Mouse (Mus musculus): ENCODE data around the gene Mindy1.

The Mindy1 gene

DNA sequence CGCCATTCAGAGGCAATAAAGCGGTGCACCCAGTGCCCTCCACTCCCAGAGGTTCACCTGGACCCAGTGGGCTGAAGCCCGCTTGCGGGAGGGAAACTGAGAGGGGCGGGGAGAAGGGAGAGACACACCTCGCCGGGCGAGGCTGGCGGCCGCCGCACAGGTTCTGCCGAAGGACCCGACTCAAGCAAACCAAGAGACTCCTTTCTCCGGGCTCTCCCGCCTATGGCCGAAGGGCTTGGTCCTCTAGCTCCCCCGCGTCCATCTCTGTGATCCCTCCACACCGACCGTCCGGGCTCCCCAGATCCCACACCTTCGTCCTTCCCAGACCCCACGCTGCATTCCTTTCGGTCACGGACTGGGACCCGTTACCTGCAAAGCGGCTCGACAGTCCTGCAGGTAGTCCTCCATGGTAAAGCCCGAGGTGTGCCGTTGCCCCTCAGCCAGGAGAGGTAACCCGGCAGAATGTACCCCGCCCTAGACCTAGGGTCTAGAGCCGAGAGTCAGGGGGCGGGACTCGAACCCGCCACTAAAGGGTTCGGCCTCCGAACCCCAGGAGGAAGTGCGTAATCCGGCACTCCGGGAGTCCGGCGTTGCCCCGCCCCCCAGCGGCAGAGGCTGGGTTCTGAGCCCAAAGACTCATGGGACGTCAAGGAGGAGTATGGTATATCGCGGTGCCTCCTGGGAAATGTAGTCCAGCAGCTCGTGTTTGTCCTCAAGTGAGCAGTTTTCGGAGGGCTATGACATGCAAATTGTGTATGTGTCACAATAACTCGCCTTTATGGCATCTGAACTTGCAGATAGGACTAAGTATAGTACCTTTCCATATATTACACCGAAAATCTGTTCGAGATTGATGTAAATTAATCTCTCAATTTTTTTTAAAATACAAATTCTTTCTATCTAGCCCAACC, at the start of gene Mindy1, which contains the start of gene Prune1:
Gene Mindy1 (plus strand): TSS at position 130 of the 911 bp plus-strand sequence.
Gene Prune1 (minus strand): TSS at position 861 of the 911 bp plus-strand sequence.
- no peak for DNase-seq (ENCODE audit: extremely low read depth, low read depth, low spot score)

DNA sequence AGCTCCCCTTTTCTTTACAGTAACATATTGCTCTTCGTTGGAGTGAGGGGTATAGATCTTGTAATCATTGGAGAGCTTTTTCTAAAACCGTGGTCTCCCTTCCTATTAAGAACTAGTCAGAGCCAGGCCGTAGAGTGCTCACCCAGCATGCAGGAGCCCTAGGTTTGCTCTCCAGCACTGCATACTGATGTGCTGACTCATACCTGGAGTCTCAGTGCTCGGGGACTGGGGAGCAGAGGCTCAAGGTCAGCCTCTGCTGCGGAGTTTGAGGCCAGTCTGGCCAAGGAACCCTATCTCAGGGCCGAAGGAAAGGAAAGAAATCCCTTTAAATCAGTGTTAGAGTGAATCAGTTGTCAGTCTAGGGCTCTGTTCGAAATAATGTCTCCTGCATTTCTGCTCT, 48.4 kb upstream of the Mindy1 start:
- no peak for DNase-seq (ENCODE audit: extremely low read depth, low read depth, low spot score)

DNA sequence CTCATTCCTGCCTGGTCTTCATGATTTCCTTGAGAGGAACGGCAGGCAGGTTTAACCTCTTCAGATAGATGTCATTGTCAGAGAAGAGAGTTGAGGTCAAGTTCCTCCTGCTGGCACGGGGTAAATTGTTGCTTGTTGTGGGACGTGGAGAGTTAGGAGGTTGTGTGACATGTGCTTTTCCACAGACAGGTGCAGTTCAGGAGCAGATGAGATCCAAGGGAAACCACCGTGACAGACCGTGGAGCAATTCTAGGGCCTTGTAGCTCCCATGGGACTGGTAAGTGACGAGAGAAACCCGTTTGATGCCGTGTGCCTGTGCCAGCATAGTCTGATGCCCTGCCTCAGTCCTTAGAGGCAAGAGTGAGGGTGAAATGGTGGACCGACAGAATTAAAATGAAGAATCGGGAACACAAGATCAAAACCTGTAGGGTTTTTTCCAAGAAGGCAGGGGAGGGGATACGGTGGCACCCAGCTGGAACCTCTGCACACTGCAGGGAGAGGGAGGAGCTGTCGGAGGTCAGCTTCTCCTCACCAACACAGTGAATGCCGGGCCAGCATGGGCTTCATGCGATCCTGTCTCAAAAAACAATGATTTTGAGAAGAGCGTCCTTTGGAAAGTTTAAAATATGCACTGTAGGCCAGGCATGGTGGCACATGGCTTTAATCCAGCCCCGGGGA, 47.7 kb upstream of the Mindy1 start:
- no peak for DNase-seq (ENCODE audit: extremely low read depth, low read depth, low spot score)

DNA sequence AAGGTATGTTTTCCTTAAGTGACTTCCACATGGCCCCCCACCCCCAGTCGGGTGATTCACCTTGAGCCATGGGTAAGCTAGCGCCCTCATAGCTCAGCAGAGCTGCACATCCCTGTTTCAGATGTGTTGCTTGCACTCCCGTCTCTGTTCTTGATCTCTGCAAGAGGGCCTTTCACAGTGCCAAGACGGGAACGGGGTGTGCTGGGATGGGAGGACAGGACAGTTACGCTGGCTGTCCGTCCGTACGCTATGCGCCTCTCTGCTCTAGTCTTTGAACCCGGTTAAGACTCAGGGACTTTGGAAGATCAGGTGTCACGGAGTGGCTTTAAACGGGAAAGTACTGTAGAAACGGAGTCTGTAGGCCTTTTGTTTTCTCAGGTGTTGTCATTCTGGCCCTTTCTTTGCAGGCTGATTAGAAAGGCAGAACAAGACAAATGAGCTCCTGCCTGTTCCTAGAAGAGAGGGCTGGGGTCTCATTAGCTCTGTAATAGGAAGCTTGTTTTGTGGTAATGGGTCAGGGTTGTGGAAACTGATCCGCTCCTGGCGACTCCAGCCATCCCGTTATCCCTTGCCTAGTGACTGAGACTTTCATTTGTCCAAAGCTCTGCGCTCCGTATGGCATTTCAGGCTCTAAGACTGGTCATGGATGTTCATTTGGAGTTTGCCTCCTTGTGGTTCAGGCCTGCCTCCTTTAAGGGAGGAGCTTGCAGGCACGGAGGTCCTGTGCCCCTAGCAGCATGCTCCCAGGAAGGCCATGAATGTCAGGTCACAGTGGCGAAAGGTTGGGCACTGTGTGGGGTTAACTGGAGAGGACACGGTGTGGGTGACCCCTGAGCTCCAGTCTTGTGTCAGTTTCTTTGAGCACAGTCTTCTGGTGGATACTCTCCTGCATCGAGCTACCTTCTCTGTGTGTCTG, 45.5 kb upstream of the Mindy1 start:
- DNase-seq (ENCODE audit: extremely low read depth, low read depth, low spot score), result no peak

DNA sequence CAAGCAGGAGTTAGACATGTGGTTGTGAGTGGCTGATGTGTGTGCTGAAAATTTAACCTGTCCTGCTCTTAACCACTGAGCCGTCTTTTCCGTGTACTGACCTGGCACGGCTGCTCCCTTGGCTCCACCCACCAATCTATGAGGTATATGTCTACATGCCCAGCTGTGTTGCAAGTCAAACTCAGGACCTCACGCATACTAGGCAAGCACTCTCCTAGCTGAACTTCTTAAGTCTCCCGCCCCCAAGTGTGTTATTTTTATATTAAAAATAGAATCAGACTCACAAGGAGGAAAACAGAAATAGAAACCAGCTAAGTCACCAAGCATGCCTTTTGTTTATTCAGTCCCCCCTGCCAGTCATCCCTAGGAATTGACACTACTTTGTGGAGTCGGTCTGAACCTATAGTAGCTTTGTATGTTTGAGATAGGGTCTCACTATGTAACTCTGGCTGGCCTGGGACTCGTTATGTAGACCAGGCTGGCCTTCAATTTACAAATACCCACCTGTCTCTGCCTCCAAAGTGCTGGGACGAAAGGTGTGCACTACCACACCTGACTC, 43.5 kb upstream of the Mindy1 start:
- DNase-seq (ENCODE audit: extremely low read depth, low read depth, low spot score), result no peak

DNA sequence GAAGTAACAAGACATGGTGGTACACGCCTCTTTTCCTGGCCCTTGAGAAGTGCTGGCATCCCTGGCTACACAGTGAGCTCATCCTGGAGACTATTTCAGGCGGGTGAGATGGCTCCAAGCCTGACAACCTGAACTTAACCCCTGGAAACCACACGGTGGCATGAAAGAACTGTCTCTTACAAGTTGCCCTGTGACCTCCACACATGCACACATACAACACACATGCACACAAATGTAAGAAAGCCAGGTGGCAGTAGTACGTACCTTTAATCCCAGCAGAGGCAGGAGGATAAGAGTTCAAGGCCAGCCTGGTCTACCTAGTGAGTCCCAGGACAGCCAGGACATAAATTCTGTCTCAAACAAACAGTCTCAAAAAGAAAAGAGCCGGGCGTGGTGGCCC, 42.1 kb upstream of the Mindy1 start:
- no peak for DNase-seq (ENCODE audit: extremely low read depth, low read depth, low spot score)

DNA sequence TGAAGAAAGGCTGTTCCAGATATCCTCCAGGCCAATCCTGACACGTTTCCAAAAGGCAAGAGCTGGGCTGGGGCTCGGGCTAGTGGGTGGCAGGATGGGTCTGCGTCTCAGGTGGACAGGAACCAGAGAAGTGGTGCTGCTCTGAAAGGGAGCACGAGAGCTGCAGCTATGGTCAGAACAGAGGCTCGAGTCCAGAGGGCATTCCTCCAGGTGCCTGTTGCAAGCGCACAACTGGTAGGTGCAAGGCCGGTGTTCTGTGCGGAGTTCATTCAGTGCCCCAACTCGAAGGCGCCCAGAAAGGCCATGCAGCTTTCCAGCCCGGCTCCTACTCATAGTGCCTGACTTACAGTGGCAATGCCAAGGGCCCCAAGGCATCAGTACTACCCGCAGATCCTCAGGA, 41.2 kb upstream of the Mindy1 start:
- DNase-seq (ENCODE audit: extremely low read depth, low read depth, low spot score), result no peak

DNA sequence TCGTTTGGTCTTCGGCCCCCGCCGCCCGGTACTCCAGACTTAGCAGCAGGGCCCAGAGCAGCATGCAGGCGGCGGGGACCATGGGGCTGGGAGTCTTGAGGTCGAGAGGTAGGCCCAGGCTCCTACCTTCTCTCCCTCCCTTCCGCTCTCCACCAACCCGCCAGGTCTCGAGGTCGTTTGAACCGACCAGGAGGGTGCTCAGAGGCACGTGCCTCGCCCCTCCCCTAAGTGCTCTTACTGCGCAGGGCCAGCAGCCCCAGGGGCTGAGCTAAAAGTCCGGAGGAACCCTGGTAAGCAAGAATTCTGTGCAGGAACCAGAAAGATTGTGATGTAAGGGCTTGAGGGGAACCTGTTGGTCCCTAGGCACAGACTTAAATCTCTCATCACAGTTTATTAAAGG, 40.2 kb upstream of the Mindy1 start:
- DNase-seq (ENCODE audit: extremely low read depth, low read depth, low spot score), result no peak

DNA sequence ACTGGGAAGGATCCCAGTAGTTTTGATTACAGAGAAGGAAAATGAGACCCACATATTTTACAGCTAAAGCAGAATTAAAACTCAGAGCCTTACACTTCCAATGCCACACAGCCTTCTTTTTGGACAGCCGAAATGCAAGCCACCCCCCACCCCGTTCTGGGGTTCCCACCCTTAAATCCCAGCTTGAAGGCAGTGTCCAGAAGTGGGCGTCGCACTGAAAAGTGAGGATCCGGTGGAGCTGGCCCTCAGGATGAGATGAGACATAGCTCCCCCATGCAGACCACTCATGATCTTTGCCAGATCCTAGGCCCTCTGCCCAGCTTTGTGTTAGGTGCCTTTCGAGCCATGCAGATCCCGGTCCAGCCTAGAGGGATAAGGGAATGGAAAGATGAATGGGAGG, 39.6 kb upstream of the Mindy1 start, which contains the start of gene Gm128:
Gene Gm128 (minus strand): TSS at position 101 of the 400 bp plus-strand sequence.
- DNase-seq (ENCODE audit: extremely low read depth, low read depth, low spot score), result no peak

DNA sequence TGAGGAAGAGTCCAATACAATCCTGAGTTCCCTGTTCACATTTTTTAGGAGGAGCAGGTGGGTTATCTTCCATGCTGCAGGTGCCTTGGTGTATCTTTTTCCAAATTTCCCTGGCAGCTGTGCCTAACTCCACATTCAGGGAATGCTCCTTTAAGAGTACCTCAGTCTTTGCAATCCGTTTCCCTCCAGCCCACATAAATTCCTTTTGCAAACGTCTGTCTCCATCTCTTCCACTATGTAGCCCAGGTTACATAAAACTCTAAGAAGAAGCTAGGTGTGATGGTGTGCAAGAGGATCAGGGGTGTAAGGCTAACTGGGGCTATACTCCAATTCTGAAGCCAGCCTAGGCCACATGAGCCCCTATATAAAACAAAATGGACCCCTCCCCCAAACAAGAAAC, 38.1 kb upstream of the Mindy1 start:
- DNase-seq (ENCODE audit: extremely low read depth, low read depth, low spot score), result no peak

DNA sequence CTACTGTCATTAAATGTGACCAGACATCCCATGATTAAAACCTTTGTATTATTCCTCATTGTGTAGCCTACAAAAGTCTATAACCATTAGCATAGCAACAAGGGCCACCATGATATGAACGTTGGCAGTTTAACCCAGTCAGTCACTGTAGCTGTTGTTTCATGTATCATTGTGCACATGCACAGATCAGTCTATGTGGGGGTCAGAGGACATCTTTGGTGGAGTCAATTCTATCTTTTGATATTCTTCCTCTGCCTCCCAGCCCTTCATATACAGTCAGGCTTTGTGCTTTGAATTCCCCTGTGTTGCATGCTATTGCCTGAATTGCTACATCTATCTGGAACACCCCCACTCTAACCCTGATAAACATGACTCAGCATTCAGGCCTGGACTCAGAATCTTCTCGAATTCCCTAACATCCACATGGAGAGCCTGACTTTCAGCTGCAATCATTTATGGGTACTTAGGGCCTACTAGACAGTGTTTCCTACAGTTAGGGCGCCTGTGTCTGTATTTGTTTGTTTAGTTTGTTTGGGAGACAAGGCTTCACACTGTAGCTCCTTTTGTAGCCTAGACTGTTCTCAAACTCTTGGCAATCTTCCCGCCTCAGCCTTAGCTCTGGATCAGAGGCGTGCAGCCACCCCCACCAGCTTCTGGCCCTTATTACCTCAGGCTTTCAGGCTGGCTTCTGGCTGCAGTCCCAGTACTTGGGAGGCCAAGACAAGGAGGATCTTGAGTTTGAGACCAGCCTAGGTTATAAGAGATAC, 34.5 kb upstream of the Mindy1 start:
- DNase-seq (ENCODE audit: extremely low read depth, low read depth, low spot score), result peak; percentile 72

DNA sequence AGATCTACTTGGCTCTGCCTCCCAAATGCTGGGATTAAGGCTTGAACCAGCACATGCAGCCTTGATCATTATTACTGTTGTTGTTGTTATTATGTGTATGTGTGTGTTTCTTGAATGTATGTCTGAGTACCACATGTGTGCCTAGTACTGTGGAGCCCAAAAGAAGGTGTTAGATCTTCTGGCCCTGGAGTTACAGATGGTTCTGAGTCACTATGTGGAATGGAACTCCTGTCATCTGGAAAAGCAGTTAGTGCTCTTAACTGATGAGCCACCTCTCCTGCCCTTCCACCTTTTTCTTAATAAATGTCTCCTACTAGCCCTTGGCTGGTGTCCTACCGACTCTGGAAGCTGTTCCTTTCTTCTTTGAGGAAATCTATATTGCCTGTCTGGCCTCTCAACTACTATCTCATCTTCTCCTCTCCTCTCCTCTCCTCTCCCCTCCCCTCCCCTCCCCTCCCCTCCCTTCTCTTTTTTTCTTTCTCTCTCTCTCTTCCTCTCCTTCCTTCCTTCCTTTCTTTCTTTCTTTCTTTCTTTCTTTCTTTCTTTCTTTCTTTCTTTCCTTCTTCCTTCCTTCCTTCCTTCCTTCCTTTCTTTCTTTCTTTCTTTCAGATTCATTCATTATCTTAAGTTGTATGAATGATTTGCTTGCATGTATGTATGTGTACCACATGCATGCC, 33.3 kb upstream of the Mindy1 start:
- DNase-seq (ENCODE audit: extremely low read depth, low read depth, low spot score), result no peak

DNA sequence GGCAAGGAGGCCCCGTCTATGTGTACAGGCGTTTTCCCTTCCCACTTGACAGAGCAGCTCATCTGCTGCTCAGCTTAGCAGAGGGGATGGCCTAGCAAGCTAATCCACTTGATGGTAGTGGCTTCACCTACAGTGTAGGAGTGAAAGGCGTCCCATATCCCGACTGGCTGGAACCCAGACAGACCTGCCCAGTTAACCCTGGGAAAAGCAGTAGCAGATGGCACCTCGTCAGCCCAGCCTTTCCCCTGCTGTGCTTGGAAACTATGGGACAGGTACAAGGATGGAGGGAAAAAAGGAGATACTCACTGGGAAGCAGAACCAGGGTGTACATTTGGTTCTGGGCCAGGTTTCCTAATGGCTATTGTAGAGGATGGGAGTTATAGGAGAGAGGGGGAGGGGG, 30.8 kb upstream of the Mindy1 start:
- DNase-seq (ENCODE audit: extremely low read depth, low read depth, low spot score), result no peak

DNA sequence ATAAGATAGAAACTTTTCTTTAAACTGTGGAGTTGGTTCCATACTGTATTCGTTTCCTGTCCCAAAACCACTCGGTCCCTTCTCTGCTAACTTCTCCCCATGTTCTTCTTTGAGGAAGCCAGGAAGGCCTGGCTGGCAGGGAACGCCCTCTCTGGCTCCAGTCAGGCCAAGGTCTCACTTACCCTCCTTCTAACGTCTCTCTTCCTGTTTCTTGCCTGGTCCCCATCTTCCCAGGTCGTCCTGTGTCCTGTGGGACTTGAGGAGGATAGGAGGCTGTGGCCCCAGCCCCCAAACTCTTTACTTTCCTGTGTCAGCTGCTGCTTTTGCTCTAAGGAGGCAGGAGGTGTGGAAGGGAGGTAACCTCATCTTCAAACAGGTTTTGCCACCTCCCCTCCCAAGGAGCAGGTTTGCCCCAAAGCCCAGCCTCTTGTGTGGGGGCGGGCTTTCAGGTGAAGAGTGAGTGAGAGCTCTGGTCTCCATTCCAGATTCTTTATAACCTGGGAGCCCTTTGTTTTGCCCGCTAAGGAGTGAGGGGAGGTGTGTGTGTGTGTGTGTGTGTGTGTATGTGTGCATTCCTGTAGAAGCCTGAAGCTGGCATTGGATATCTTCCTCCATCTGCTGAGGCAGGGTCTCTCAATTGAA, 30.2 kb upstream of the Mindy1 start, which contains the start of gene Bnipl:
Gene Bnipl (minus strand): TSS at position 411 of the 642 bp plus-strand sequence.
- DNase-seq (ENCODE audit: extremely low read depth, low read depth, low spot score), result no peak

DNA sequence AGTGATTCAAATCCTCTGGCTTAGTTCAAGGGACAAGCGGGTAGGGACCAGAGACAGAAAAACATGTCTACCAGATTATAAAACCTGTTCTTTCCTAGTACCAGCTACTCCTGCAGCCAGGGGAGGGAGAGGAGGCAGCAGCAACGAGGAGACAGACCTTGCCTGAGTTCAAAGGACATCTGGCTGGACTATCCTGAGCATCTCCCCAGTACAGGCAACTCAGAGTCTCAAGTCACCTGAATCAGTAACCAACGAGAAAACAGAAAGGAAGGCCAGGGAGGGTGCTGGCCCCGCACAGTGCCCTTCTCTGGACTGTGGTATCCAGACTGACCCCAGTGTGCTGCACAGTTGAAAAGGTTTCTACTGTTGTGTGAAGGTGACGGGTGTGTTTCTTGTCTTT, 24.2 kb upstream of the Mindy1 start:
- DNase-seq (ENCODE audit: extremely low read depth, low read depth, low spot score), result no peak

DNA sequence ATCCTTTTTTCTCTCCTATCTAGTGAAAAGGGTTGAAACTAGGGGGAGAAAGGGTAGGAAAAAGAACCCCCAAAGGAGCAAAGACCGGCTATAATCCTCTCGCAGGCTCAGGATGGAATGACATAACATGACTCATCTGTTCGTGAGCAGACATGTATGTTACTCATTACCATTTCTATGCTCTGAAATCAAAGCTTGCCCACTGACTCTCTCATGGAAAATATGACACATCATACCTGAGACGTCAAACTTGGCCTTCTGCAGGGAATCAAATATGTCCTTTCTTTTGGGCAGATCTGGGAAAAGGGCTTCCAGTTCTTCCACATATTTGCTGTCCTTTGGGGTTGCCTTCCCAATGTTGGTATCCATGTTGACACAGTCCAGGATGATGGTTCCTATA, 19.2 kb upstream of the Mindy1 start:
- no peak for DNase-seq (ENCODE audit: extremely low read depth, low read depth, low spot score)

DNA sequence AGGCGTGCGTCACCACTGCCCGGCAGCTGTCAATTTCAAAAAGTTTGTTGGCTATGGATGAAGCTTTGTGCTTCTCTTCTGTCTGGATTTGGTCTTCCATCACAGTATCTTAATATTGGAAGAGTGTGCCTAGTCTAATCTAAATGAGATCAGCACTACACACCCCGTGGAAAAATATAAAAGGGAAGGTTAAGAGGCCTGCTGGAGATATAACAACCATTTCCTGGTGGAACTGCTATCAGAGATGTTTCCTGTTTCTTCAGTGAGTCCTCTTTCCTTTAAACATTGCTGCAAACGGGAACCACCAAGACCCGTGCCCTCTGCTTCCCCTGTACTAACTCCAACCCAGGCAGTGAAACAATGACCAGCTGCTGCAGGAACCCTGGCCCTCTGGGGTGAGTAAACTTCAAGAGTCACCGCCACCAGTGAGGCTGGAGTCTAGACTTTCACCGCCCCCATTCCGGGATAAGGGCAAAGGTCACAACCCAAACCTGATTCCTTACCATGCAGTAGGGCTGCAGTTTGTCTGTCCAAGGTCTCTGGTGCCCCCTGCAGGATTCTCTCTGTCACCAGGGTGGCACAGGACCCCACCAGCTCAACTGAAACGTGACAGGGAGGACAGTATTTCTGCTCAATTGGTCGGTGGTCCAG, 17.9 kb upstream of the Mindy1 start:
- DNase-seq (ENCODE audit: extremely low read depth, low read depth, low spot score), result no peak

DNA sequence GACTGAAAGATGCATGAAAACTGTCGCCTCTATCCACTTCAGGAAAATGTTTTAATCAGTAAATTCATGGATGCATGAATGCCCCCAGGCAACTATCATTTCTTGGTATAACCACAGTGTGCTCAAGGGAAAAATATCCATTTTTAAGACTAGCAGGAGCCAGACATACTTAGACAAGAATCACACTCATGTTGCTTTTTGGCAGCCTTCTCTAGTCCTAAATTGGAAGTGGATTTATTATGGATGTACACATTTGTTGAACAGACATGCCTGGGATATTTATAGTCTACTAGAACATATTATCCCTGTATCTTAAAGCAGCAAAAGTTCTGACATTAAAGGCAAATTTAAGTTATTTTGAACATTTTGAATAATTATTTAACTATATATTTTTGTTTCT, 16.4 kb upstream of the Mindy1 start:
- DNase-seq (ENCODE audit: extremely low read depth, low read depth, low spot score), result no peak
